Mouse (Mus musculus) lung, adult 10 weeks (tissue): ENCODE data around the gene Phip. TPM values are rescaled to one million over a fixed set of nuclear protein-coding genes. Genes with fewer than 3 reads are reported as not detected.

Source experiments
- polyA plus RNA-seq: library from polyadenylated mRNA; stranded (reverse); fragments of 350-450 nt; fragmentation: Illumina TruSeq; extraction: RNeasy Lipid Tissue Mini Kit (QIAGEN cat#74804); gene quantifications from one replicate; pipeline ENCODE4 v1.2.3, GENCODE M21; 2014; ENCODE audit warnings: low read depth, low replicate concordance; ENCODE audit not compliant: insufficient read depth

Phip gene
- 5.6 TPM for polyA plus RNA-seq

GRCm38 (mm10) chr9:82975342-82976215 lies at the start of gene Phip:
TSS of gene Phip (minus strand) at chr9:82975516.

GRCm38 (mm10) chr9:82829007-82829689 lies 146.2 kb downstream of the Phip start, which contains the start of gene Irak1bp1:
TSS of gene Irak1bp1 (plus strand) at chr9:82829540.

Other genes with a start within 250 kb of the Phip start
- 3.4 TPM for gene Irak1bp1, start 146.0 kb downstream of the Phip start, polyA plus RNA-seq
- 21.9 TPM for gene Hmgn3, start 171.2 kb upstream of the Phip start, polyA plus RNA-seq